Mouse (Mus musculus) layer of hippocampus, postnatal 14 days (tissue): Measurements from ENCODE around the gene Pcx. TPM values are rescaled to one million over a fixed set of nuclear protein-coding genes. Genes with fewer than 3 reads are reported as not detected.
A peak's percentile ranks its signal among the peaks of the same experiment; 100 is the strongest.

Experiments
- DNase-seq, 2 experiments: peaks; one replicate each; pipeline ENCODE4 v3.0.0; 2021 to 2022; ENCODE audit warnings: low spot score in 2 of 2, mixed read lengths in 1 of 2
- total RNA-seq, 2 experiments: library from RNA; stranded (reverse); gene quantifications; 2 replicates each; pipeline ENCODE4 v1.2.3; 2021

Gene Pcx
- total RNA-seq, 2 experiments from 2014 or later, result 56.6 to 63.9 TPM

- peak; percentile 85 to 93 for DNase-seq
These were observed 105.2 kb downstream of the Pcx start, which contains the start of gene Lrfn4 for GRCm38 (mm10) chr19:4615151-4616093. TSS of gene Lrfn4 (minus strand) at chr19:4615667.

GRCm38 (mm10) chr19:4616546-4616945, 106.3 kb downstream of the Pcx start:
- DNase-seq, result no peak

GRCm38 (mm10) chr19:4618183-4618582, 107.9 kb downstream of the Pcx start:
- DNase-seq, result no peak

GRCm38 (mm10) chr19:4619461-4619860, 109.2 kb downstream of the Pcx start:
- no peak for DNase-seq

- DNase-seq, result no peak
These were observed 110.4 kb downstream of the Pcx start for GRCm38 (mm10) chr19:4620721-4621120.

GRCm38 (mm10) chr19:4622780-4623179, 112.5 kb downstream of the Pcx start:
- no peak for DNase-seq

GRCm38 (mm10) chr19:4623419-4623818, 113.1 kb downstream of the Pcx start:
- no peak for DNase-seq

- DNase-seq, result no peak
These were observed 113.7 kb downstream of the Pcx start for GRCm38 (mm10) chr19:4624006-4624405.

GRCm38 (mm10) chr19:4624406-4625178, 114.3 kb downstream of the Pcx start:
- no peak for DNase-seq

- DNase-seq, result peak; percentile 92
These were observed 115.0 kb downstream of the Pcx start, which contains the start of gene Rce1 for GRCm38 (mm10) chr19:4625179-4625828. TSS of gene Rce1 (minus strand) at chr19:4625641.

- DNase-seq, result no peak
These were observed 115.7 kb downstream of the Pcx start for GRCm38 (mm10) chr19:4625829-4626535.

- peak; percentile 66 to 80 for DNase-seq
These were observed 118.5 kb downstream of the Pcx start for GRCm38 (mm10) chr19:4628819-4629218.

GRCm38 (mm10) chr19:4635986-4636385, 125.7 kb downstream of the Pcx start:
- DNase-seq, result no peak

- DNase-seq, result peak; percentile 60 to 78
These were observed 134.0 kb downstream of the Pcx start for GRCm38 (mm10) chr19:4644271-4644670.

GRCm38 (mm10) chr19:4646917-4647492, 136.7 kb downstream of the Pcx start:
- peak in 1 of 2 experiments; percentile 47 for DNase-seq

- no peak for DNase-seq
These were observed 147.9 kb downstream of the Pcx start for GRCm38 (mm10) chr19:4658156-4658555.

GRCm38 (mm10) chr19:4666815-4667214, 156.5 kb downstream of the Pcx start:
- DNase-seq, result no peak

- DNase-seq, result no peak
These were observed 160.5 kb downstream of the Pcx start for GRCm38 (mm10) chr19:4670776-4671175.
